Comparison of ENCODE assay signal across 8 mouse cellular contexts in genomic region chrX:169085871-169086270, GRCm38 (mm10).
DNase-seq lines count a peak whose midpoint lies in the region; TF ChIP-seq lines count a peak whose summit lies in the region.

No protein-coding gene starts in this region.

- H3K27ac ChIP-seq in heart, adult 2 months: no peak overlapping the region
- no peak overlapping the region for H3K27ac ChIP-seq in layer of hippocampus, adult 2 months

- H3K4me3 ChIP-seq in heart, adult 2 months: no peak overlapping the region
- no peak overlapping the region for H3K4me3 ChIP-seq in layer of hippocampus, adult 2 months

- no peaks in the 10 kb centered on the region for H3K4me1 ChIP-seq in heart, adult 2 months (ENCODE audit: control insufficient read depth, insufficient read depth, low read length)

- TF ChIP-seq EP300 in heart, adult 2 months (IDR thresholded peaks at IDR 0.05; ENCODE audit: insufficient read depth, low read depth, low read length): no peak

- H3K79me2 ChIP-seq in heart, adult 2 months (replicated peaks; ENCODE audit: control insufficient read depth, insufficient read depth, low read length): no peaks in the 10 kb centered on the region

- DNase-seq in heart, adult 2 months: peak; percentile 17 to 53
- no peak for DNase-seq in heart, postnatal 25 days (ENCODE audit: low spot score)
- DNase-seq in ES-CJ7 (ENCODE audit: low read depth, low spot score): peak; percentile 22
- peak; percentile 37 to 46 for DNase-seq in cerebellum, adult 18-20 months
- DNase-seq in frontal cortex, postnatal 36 days (ENCODE audit: low spot score in 2 of 2): peak; percentile 19 to 23
- DNase-seq in layer of hippocampus, adult 2 months (ENCODE audit: low spot score in 2 of 2): peak; percentile 24 to 65
- DNase-seq in lung, postnatal 36 days: peak; percentile 85
- DNase-seq in spleen, postnatal 36 days (ENCODE audit: low spot score in 2 of 2): peak; percentile 23 to 41

- TF ChIP-seq CTCF in heart, adult 2 months (IDR thresholded peaks at IDR 0.05): peak; percentile 79
- peak; percentile 83 for TF ChIP-seq CTCF in layer of hippocampus, adult 2 months (conservative IDR thresholded peaks at IDR 0.05)

- no peak overlapping the region for H3K9ac ChIP-seq in heart, adult 2 months (ENCODE audit: low read depth, low read length)

- no peaks in the 10 kb centered on the region for H3K27me3 ChIP-seq in heart, adult 2 months (ENCODE audit: control insufficient read depth, insufficient read depth, low read length)

- no peak for TF ChIP-seq POLR2A in heart, adult 2 months (IDR thresholded peaks at IDR 0.05; ENCODE audit: insufficient read depth, low read depth, low read length)

- H3K36me3 ChIP-seq in heart, adult 2 months (ENCODE audit: control insufficient read depth, insufficient read depth, low read length): no peaks in the 10 kb centered on the region

- intact Hi-C loops in heart, adult 2 months (cut with DNase I): loop anchor here (2.0 kb wide), 2 partner anchors 49 to 145 kb away; no protein-coding TSS in a partner anchor
- intact Hi-C loops in heart, postnatal 25 days (cut with DNase I): loop anchor here (2.0 to 10.0 kb wide), 3 partner anchors 147 to 421 kb away; no protein-coding TSS in a partner anchor

- 7% methylated on average over 5 of the region's 5 CpGs for WGBS in heart, adult 2 months
